Mouse (Mus musculus) hematopoietic stem cell, adult 5-6 weeks (primary cell): ENCODE data around the gene Ccdc50. TPM values are rescaled to one million over a fixed set of nuclear protein-coding genes. Genes with fewer than 3 reads are reported as not detected.

Experiments used
- ATAC-seq, 2 experiments: fragments of 125-278 bp in 1 of 2; replicated peaks in 1 of 2; 2 replicates each; pipeline ENCODE4 v1.8.0; 2016 to 2017; ENCODE audit warnings: inconsistent platforms in 2 of 2, mild to moderate bottlenecking in 2 of 2, moderate number of reproducible peaks in 2 of 2, low read depth in 1 of 2, moderate TSS enrichment in 1 of 2; ENCODE audit not compliant: low FRiP score in 2 of 2, poor library complexity in 2 of 2, severe bottlenecking in 2 of 2, insufficient read depth in 1 of 2, low TSS enrichment in 1 of 2
- total RNA-seq: library from RNA; stranded (forward); fragments of 172-1452, 232-1000 nt; gene quantifications from 2 replicates; pipeline ENCODE4 v1.2.3, GENCODE M21; 2017

The Ccdc50 gene
- total RNA-seq, 1 experiment from 2014 or later, result 87.2 TPM

GRCm38 (mm10) chr16:27453823-27454222 is 65.2 kb downstream of the Ccdc50 start:
- ATAC-seq, result no peak

DNA sequence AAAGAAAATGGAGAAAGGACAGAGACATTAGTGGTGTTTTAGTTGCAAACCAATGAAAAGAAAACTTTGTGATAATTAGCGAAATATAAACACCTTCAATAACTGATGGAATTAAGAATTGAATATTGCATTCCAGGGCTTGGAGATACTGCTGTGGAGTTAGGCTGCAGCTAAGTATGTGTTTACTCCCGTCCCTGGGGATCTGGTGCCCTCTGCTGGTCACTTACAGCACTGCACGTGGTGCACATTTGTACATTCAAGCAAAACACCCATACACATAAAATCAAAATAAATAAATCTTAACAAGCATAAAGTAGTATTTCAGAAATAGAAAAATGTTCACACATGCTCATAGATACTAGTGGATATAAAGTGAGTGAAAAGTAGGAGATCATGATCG is 68.6 kb downstream of the Ccdc50 start:
- ATAC-seq, result peak; percentile 71 to 87; a peak in 2 of 4 replicates

GRCm38 (mm10) chr16:27468731-27469130 is 80.1 kb downstream of the Ccdc50 start:
- peak; percentile 60 to 62; a peak in 3 of 4 replicates for ATAC-seq

- no peak for ATAC-seq
These were observed 82.7 kb downstream of the Ccdc50 start for GRCm38 (mm10) chr16:27471389-27471788.

- no peak for ATAC-seq
These were observed 95.2 kb downstream of the Ccdc50 start for GRCm38 (mm10) chr16:27483834-27484233.

Other genes with a start within 250 kb of the Ccdc50 start
- gene Ostn, start 81.4 kb upstream of the Ccdc50 start, total RNA-seq, result not detected in 2 replicates
- not detected in 2 replicates for gene Uts2b, start 18.6 kb upstream of the Ccdc50 start, total RNA-seq